Mouse (Mus musculus) heart, postnatal 0 days (tissue): ENCODE data around the gene Rpp14.

Experiments used
- CTCF ChIP-seq: IDR thresholded peaks from 2 replicates; pipeline ENCODE4 v1.5.1; 2016; ENCODE audit warnings: antibody characterized with exemption, control low read depth, low read depth
- EP300 ChIP-seq: IDR thresholded peaks from 2 replicates; pipeline ENCODE4 v1.6.1; 2016; ENCODE audit warnings: antibody characterized with exemption, low read depth

GRCm38 (mm10) chr14:8038150-8038549 is 42.0 kb upstream of the Rpp14 start:
- TF ChIP-seq CTCF (no peak), EP300 (no peak)
